Mouse (Mus musculus) brain, adult 2 months (tissue): Measurements from ENCODE around the gene Olfr832.
"Not testable (repeated sequence)": the region's sequence is repeated elsewhere in the genome, so short reads cannot be mapped to it uniquely, and the experiment has no call there.

Experiments used
- DNase-seq: peaks from one replicate; pipeline ENCODE4 v3.0.0; 2011; ENCODE audit warnings: low read depth, low spot score

Gene Olfr832

DNA sequence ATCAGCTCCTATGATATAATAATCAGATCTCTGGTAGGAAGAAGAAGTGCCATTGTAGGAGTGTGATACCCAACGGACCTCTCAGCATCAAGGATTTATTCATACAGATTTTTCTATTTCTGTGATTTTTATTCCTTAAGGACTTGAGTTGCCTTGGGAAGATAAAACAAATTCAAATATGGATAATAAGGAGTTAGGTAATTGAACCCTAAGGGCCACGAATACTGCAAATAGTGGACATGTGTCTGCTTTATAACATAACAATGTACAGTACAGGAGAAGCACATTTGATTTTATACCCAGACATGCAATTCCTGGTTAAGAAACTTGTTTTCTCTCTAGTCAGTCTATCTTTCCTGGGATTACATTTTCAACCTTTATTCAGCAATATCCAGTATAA lies at the start of gene Olfr832:
Gene Olfr832, plus strand, starts transcription at position 301 of the 400 bp plus-strand sequence.
- not testable (repeated sequence) for DNase-seq

DNA sequence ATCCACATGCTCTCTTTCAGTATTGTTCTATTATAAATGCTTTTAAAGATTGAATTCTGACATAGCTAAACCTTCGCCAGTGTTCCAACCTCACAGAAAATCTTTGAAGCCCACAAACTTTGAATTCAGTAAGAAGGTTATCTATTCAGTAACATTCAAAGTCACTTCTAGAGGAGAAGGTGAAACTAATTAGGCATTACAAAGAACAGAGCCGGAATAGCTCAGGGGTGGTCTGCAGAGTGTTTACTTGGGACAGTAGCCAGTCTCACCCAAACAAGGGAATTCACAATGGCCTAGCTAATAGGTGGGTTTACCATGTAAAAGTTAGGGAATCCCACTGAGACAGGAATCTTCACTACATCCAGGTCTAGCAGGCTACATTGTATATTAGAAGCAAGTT lies 29.2 kb upstream of the Olfr832 start:
- not testable (repeated sequence) for DNase-seq

DNA sequence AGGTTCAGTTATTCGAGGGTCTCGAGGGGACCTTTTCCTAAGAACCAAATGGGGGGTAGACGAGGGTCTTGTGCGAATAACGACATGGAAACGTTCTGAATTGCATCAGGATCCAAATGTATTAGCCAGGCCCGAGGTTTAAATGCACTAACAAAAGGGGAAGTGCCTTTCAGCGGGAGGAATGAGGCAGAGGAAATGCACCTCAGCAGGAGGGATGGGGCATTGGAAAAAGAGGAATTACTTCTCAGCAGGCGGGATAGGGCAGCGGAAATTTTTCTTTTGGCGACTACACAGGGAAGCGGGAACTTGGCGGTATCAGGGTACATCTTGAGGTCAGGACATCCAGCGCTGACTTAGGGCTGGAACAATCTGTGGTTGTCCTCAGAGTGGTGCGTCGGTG lies 9.0 kb upstream of the Olfr832 start:
- not testable (repeated sequence) for DNase-seq

DNA sequence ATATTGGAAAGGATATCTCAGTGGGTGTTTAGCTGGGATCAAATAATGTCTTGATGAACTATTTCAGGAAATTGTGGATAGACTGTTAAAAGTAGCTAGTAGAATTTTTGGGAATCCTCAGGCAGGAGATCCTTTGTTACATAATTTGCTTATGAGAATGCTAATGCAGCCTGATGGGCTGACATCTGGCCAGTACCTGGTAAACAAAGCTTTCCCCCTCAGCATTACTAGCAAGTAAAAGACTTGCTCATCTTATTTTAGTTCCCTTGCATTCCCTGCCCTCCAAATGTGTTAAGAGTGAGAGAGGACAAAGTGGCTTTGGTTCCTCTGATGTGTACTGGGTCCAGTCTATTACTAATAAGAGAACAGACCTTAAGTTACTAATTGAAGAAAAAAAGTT lies 25.1 kb downstream of the Olfr832 start:
- DNase-seq = no peak

DNA sequence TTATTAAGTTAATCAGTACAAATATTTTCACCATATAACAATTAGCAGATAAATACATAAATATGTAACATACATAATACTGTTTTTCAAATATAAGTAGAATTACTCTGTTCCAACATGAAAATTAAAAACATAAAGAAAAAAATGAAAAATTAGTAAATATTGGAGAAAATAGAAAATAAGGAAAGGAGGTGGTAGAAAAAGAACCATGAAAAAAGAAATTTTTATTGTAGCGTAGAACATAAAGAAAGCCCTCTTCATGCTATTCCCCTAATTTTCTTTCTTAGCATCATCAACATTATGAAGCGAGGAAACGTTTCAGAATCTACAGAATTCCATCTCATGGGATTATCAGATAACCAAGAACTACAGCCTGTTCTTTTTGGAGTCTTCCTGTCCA lies 50.8 kb downstream of the Olfr832 start, which contains the start of gene Olfr834:
Gene Olfr834, plus strand, starts transcription at position 301 of the 400 bp plus-strand sequence.
- DNase-seq = no peak
